Mouse (Mus musculus) embryonic fibroblast, embryonic 13.5 days (primary cell): Measurements from ENCODE around the gene Otud7b.

Experiments
- CTCF ChIP-seq: IDR thresholded peaks from 2 replicates; pipeline ENCODE4 v1.5.1; 2011; ENCODE audit warnings: mild to moderate bottlenecking, control low read depth, low read length, moderate library complexity, borderline replicate concordance; ENCODE audit not compliant: insufficient read depth
- POLR2A ChIP-seq: IDR thresholded peaks from 2 replicates; pipeline ENCODE4 v1.6.1; 2011; ENCODE audit warnings: low read depth, mild to moderate bottlenecking, control low read depth, low read length, moderate library complexity

- TF ChIP-seq CTCF: no peak
- TF ChIP-seq POLR2A: no peak
Measured at GRCm38 (mm10) chr3:96159820-96160219, 55.5 kb downstream of the Otud7b start.
